Mouse (Mus musculus) kidney, embryonic 14.5 days (tissue): ENCODE data around the gene Ryr1. TPM values are rescaled to one million over a fixed set of nuclear protein-coding genes. Genes with fewer than 3 reads are reported as not detected.
A peak's percentile ranks its signal among the peaks of the same experiment; 100 is the strongest.

Source experiments
- ATAC-seq: fragments of 200-750 bp; cut with Nextera tagmentation; 2 replicates; pipeline ENCODE4 v1.8.0; 2017; ENCODE audit warnings: moderate number of reproducible peaks, mild to moderate bottlenecking, moderate TSS enrichment, moderate library complexity; ENCODE audit not compliant: low FRiP score, low TSS enrichment
- H3K27ac ChIP-seq: fragments of 300-500 bp; sonication (generic); 2 replicates; pipeline ENCODE4 v1.5.1; 2014; ENCODE audit warnings: low read depth, mild to moderate bottlenecking, low read length, moderate library complexity, mixed read lengths
- H3K27me3 ChIP-seq: fragments of 300-500 bp; sonication (generic); 2 replicates; pipeline ENCODE4 v1.6.1; 2014; ENCODE audit warnings: mild to moderate bottlenecking, low read length; ENCODE audit not compliant: control insufficient read depth, insufficient read depth
- H3K36me3 ChIP-seq: fragments of 300-500 bp; sonication (generic); 2 replicates; pipeline ENCODE4 v1.6.1; 2014; ENCODE audit warnings: low read length, mixed read lengths; ENCODE audit not compliant: control insufficient read depth, insufficient read depth
- H3K4me1 ChIP-seq: fragments of 300-500 bp; sonication (generic); 2 replicates; pipeline ENCODE4 v1.6.1; 2014; ENCODE audit warnings: low read length, mixed read lengths; ENCODE audit not compliant: control insufficient read depth, insufficient read depth
- H3K4me2 ChIP-seq: fragments of 300-500 bp; sonication (generic); replicated peaks from 2 replicates; pipeline ENCODE4 v1.6.1; 2014; ENCODE audit warnings: low read depth, mild to moderate bottlenecking, low read length
- H3K4me3 ChIP-seq: fragments of 300-500 bp; sonication (generic); 2 replicates; pipeline ENCODE4 v1.5.1; 2014; ENCODE audit warnings: mild to moderate bottlenecking, low read length
- H3K9ac ChIP-seq: fragments of 300-500 bp; sonication (generic); 2 replicates; pipeline ENCODE4 v1.6.1; 2014; ENCODE audit warnings: low read depth, mild to moderate bottlenecking, low read length, moderate library complexity
- H3K9me3 ChIP-seq: fragments of 300-500 bp; sonication (generic); 2 replicates; pipeline ENCODE4 v1.6.1; 2016; ENCODE audit warnings: low read length; ENCODE audit not compliant: control insufficient read depth
- WGBS: fragments of 180-500 bp; shearing (Covaris S2); extraction: QIAGEN DNeasy Blood & Tissue Kit; methylation state at CpG from one replicate; pipeline ENCODE4 v1.1.7; 2014; 5-methylcytosine and 5-hydroxymethylcytosine counted together
- polyA plus RNA-seq: library from polyadenylated mRNA; unstranded; fragments of >200 nt; fragmentation: Nextera tagmentation; extraction: Ambion mirVana; gene quantifications from 2 replicates; pipeline ENCODE4 v1.2.1, GENCODE M21; 2014

The Ryr1 gene
- polyA plus RNA-seq, 1 experiment from 2014 or later = 1.1 TPM

DNA sequence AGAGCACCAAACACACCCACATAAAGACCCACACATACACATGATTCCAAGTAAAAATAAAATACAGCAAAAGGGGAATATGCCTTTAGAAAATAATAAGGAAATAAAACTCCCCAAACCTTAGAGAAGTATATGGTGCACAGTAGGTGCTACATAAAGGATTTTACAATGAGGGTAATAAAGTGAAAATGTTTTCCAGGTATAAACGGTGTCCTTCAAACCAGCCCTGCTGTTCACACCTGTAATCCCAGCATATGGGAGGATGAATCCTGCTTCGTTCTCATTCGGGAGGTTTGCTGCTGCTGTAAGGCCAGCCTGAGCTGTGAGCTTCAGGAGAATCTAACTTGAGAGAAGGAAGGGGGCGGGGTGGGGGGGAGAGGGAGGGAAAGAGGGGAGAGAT lies 9.3 kb upstream of the Ryr1 start:
- peak overlapping the region; percentile 30 for H3K4me3 ChIP-seq
- H3K36me3 ChIP-seq = no peaks in the 10 kb centered on the region
- WGBS = 2% methylated on average over 4 of the region's 4 CpGs
- ATAC-seq = no peak
- H3K9ac ChIP-seq = no peak overlapping the region
- peak overlapping the region; percentile 58 for H3K4me2 ChIP-seq
- no peaks in the 10 kb centered on the region for H3K27me3 ChIP-seq
- H3K9me3 ChIP-seq = no peaks in the 10 kb centered on the region
- H3K27ac ChIP-seq = no peak overlapping the region
- H3K4me1 ChIP-seq = peaks cover 4% of the 10 kb centered on the region; the same call in 1 of the 2 replicates

DNA sequence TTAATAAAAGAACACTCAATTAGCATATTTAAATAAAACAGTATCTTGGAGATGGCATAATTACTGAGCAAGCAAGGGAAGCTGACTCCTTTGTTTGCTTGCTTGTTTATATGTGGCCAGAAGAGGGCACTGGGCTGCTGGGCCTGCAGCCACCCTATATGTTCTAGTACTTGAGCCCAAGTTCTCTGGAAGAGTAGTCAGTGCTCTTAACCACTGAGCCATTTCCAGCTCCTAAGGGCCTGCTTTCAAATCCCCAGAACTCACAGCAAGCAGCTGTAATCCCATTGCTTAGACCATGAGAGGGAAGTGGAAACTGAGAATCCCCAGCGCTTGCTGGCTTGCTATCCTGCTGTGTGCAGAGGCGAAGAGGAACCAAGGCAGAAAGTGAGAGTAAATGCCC lies 3.7 kb upstream of the Ryr1 start:
- 75% methylated on average over 2 of the region's 2 CpGs for WGBS
- no peaks in the 10 kb centered on the region for H3K27me3 ChIP-seq
- no peaks in the 10 kb centered on the region for H3K36me3 ChIP-seq
- no peak for ATAC-seq
- no peak overlapping the region for H3K4me2 ChIP-seq
- no peak overlapping the region for H3K27ac ChIP-seq
- no peak overlapping the region for H3K4me3 ChIP-seq
- H3K9me3 ChIP-seq = no peaks in the 10 kb centered on the region
- no peak overlapping the region for H3K9ac ChIP-seq
- H3K4me1 ChIP-seq = peaks cover 16% of the 10 kb centered on the region; the same call in 1 of the 2 replicates

DNA sequence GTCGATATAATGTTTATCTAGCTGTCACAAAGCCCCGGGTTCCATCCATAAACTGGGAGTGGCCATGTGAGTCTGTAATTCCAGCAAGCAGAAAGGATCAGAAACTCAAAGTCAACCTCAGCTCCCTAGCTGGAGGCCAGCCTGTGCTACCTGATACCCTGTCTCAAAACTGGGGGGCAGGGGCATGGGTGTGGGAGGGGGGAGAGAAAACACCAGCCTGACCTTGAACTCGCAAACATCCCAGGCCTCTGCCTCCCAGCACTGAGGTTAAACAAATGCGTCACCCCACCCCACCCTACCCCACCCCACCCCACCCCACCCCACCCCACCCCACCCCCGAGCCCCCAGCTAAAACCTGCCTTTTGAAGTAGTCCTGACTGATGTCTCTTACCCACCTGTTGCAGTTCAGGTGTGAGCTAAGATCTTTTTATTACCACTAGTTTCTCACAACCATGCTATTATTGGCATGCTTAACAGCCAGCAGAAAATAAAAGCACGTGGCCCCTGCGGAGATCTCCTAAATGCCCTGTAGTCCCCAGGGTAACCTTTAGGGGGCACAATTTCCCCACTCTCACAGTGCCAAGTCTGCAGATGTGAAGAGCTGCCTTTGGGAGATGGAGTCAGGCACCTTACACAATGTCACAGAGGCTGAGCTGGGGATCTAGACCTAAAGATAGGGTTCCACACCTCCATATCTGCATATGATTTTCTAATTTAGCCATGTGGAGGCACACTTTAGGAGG lies 1.4 kb upstream of the Ryr1 start:
- H3K9ac ChIP-seq = no peak overlapping the region
- no peaks in the 10 kb centered on the region for H3K36me3 ChIP-seq
- no peak for ATAC-seq
- H3K9me3 ChIP-seq = no peaks in the 10 kb centered on the region
- peaks cover 18% of the 10 kb centered on the region; the same call in 1 of the 2 replicates for H3K4me1 ChIP-seq
- 9% methylated on average over 7 of the region's 7 CpGs for WGBS
- H3K27ac ChIP-seq = no peak overlapping the region
- no peaks in the 10 kb centered on the region for H3K27me3 ChIP-seq
- H3K4me2 ChIP-seq = no peak overlapping the region
- H3K4me3 ChIP-seq = no peak overlapping the region

DNA sequence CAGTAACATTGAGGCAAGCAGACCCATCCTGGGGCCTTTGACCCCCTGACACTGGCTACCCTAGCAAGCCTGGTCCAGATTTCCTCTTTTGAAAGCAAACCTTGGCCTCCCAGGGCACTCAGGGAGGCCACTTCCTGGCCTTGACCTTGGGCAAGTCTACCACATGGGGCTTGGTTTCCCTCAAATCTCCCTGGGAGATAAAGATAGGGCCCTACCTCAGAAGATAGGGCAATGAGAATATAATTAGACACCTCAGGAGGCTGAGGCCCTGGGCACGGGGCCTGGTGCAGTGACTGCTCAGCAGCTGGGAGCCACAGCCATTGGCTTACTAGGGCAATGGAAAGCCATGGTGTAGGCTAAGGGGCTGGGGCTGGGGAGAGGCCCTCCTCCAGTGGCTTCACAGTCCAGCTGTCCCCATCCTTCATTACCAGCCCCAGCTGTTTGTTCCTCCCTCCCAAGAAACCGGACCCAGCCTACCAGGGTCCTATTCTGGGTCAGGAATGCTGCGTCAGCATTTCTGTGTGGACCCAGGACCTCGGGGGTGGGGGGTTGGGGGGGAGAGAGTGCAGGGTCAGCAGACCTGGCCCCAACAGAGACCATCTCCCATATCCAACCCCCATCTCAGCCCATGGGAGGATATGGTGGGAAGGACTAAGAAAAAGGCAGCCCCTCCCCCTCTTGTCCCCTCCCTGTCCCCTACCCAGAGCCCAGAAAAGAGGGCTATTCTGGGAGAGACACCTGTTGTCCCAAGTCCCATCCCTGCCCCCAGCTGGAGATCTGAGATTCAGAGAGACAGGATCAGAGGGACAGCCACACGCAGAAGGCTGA lies 1.2 kb downstream of the Ryr1 start:
- H3K4me1 ChIP-seq = peaks cover 18% of the 10 kb centered on the region; the same call in 1 of the 2 replicates
- no peak overlapping the region for H3K4me2 ChIP-seq
- 32% methylated on average over 5 of the region's 5 CpGs for WGBS
- H3K27me3 ChIP-seq = no peaks in the 10 kb centered on the region
- H3K4me3 ChIP-seq = no peak overlapping the region
- no peaks in the 10 kb centered on the region for H3K9me3 ChIP-seq
- no peak overlapping the region for H3K27ac ChIP-seq
- no peaks in the 10 kb centered on the region for H3K36me3 ChIP-seq
- no peak overlapping the region for H3K9ac ChIP-seq
- ATAC-seq = peak; percentile 40; the same call in 1 of the 2 replicates

DNA sequence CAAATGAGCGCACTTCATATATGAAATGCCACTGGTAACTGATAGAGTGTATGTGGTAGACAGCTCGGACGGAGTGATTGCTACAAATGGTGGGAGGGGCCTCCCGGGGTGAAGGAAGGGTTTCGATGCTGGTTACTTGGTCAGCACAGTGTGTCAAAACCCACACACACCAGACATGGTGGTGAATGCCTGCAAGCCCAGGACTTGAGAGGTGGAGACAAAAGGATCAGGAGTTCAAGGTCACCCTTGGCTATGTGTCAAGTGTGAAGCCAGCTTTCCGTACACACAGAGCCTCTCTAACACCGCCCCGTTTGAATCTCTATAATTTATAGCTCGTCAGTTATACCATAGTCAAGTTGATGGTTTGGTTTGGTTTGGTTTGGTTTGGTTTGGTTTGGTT lies 2.2 kb downstream of the Ryr1 start:
- Histone ChIP-seq H3K4me3 (no peak overlapping the region), H3K4me2 (no peak overlapping the region), H3K9ac (no peak overlapping the region), H3K36me3 (no peaks in the 10 kb centered on the region), H3K9me3 (no peaks in the 10 kb centered on the region), H3K27ac (no peak overlapping the region), H3K27me3 (no peaks in the 10 kb centered on the region), H3K4me1 (peaks cover 18% of the 10 kb centered on the region; the same call in 1 of the 2 replicates)
- ATAC-seq = no peak
- WGBS = 87% methylated on average over 9 of the region's 9 CpGs

DNA sequence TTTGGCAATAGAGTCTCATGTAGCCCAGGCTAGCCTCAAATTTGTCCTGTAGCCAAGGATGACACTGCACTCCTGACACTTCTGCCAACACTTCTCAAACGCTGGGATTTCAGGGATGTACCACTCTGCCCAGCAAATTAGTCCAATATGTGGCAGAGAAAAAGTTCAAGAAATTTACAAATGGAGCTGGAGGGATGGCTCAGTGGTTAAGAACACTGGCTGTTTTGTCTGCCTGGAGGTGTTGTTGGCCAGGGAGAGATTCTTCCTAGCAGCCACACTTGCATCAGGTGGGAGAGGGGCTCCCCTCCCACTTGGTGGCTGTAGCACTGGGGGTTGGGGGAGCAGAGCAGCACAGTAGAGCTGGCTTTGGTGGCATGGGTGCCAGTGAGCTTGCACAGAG lies 5.5 kb downstream of the Ryr1 start:
- Histone ChIP-seq H3K9me3 (no peaks in the 10 kb centered on the region), H3K9ac (no peak overlapping the region), H3K4me2 (no peak overlapping the region), H3K27ac (no peak overlapping the region), H3K4me3 (no peak overlapping the region), H3K27me3 (no peaks in the 10 kb centered on the region), H3K4me1 (0 out of 2 replicates have a peak, but pooled peaks cover 7% of the 10 kb centered on the region), H3K36me3 (no peaks in the 10 kb centered on the region)
- no peak for ATAC-seq
- 79% methylated on average over 1 of the region's 1 CpGs for WGBS

DNA sequence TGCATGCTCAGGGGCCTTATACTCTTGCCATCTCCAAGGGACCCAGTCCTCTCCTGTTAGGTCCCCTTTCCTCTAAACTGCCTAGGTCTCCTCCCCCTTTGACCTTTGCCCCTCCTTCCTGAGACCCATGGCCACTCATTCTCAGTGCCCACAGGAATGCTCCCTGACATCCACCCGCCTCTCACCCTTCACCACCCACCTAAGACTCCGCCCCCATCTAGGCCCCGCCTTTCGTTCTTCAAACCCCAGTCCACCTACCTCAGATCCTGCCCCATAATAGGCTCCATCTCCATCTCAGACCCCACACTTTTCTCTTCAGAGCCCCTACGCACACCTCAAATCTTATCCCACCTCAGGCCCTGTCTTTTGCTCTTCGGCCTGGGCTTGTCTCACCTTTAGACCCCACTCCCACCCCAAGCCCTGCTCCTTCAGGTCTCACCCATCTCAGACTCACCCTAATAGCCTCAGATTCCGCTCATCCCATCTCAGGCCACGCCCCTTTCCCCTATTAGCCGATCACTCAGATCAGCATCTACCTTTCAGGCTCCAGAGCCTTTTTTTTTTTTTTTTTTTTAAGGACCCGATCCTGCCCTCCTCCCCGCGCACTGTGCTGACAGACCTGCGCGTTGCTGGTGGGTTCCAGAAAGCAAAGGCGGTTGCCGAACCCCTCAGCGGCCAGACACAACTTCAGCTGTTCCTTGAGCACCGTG lies 6.7 kb downstream of the Ryr1 start:
- no peak overlapping the region for H3K4me3 ChIP-seq
- WGBS = 15% methylated on average over 18 of the region's 18 CpGs
- H3K27ac ChIP-seq = no peak overlapping the region
- H3K9ac ChIP-seq = no peak overlapping the region
- no peak for ATAC-seq
- H3K36me3 ChIP-seq = no peaks in the 10 kb centered on the region
- H3K4me2 ChIP-seq = no peak overlapping the region
- H3K9me3 ChIP-seq = no peaks in the 10 kb centered on the region
- no peaks in the 10 kb centered on the region for H3K4me1 ChIP-seq
- H3K27me3 ChIP-seq = no peaks in the 10 kb centered on the region

DNA sequence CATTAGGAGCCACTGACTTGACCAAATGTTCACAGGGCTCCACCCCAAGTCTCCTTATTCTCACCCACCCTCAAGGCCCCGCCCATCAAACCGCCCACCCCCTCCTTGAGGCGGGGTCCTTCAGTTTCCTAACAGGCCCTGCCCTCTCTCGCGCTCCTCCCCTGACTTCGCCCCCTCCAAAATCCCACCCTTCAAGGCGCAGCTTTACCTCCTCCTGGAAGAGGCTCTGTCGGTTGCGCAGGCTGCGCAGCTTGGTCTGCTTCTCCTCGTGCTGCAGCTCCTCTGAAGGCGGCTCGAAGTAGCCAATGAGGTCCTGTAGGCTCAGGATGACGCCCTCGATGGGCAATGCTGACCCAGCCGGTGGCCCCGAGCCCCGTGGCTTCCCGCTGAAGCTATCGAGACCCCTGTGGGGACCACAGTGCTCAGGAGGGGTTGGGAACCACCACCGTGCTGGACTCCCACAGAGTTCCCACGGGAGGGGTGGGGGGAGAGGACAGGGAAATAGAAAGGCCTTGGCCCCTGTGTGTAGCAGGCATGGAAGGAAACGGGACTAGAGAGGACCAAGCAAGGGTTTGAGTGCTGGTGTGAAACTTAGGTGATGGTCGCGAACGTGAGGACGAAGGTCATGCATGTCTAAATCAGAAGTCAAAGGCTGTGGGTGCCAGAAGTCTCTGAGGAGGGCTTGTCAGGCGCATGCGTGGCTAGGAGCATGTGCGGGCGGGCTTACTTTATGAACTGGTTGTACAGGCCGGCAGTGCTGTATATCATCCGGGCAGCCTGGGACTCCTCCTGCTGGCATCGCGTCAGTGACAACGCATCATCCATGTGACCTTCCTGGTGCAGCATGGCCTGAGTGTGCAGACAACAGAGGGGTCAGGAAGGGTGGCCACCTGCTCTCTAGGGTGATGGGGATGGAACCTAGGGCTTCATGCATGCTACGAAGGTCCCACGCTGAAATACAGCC lies 15.7 kb downstream of the Ryr1 start:
- H3K9ac ChIP-seq = peak overlapping the region; percentile 40; the same call in 1 of the 2 replicates
- peak overlapping the region; percentile 48 for H3K4me2 ChIP-seq
- H3K27ac ChIP-seq = no peak overlapping the region
- H3K4me3 ChIP-seq = peak overlapping the region; percentile 23
- no peaks in the 10 kb centered on the region for H3K27me3 ChIP-seq
- H3K9me3 ChIP-seq = no peaks in the 10 kb centered on the region
- no peaks in the 10 kb centered on the region for H3K36me3 ChIP-seq
- ATAC-seq = peak; percentile 76
- WGBS = 23% methylated on average over 38 of the region's 38 CpGs
- peaks cover 7% of the 10 kb centered on the region; the same call in 1 of the 2 replicates for H3K4me1 ChIP-seq
